Mouse (Mus musculus) limb, embryonic 13.5 days (tissue): ENCODE data around the gene Kcna6. TPM values are rescaled to one million over a fixed set of nuclear protein-coding genes. Genes with fewer than 3 reads are reported as not detected.

Experiments
- polyA plus RNA-seq: library from polyadenylated mRNA; unstranded; fragments of >200 nt; fragmentation: Nextera tagmentation; extraction: Ambion mirVana; gene quantifications from 2 replicates; pipeline ENCODE4 v1.2.1, GENCODE M21; 2015

Kcna6 gene
- polyA plus RNA-seq, 1 experiment from 2014 or later, result 8.7 TPM

Other genes with a start within 250 kb of the Kcna6 start
- 3.9 and 4.4 TPM in 2 replicates for gene Kcna5, start 205.3 kb downstream of the Kcna6 start, polyA plus RNA-seq
- gene Kcna1, start 94.3 kb downstream of the Kcna6 start, polyA plus RNA-seq, result 3.3 and 3.5 TPM in 2 replicates
- gene Ndufa9, start 108.5 kb upstream of the Kcna6 start, polyA plus RNA-seq, result 186 and 195 TPM in 2 replicates
- 0.09 TPM in 1 of 2 replicates, not detected in the other for gene Akap3, start 112.4 kb upstream of the Kcna6 start, polyA plus RNA-seq
- gene Dyrk4, start 181.2 kb upstream of the Kcna6 start, polyA plus RNA-seq, result not detected in 2 replicates
- gene Rad51ap1, start 198.9 kb upstream of the Kcna6 start, polyA plus RNA-seq, result 54.3 and 63.8 TPM in 2 replicates
- 17.2 and 18.0 TPM in 2 replicates for gene D6Wsu163e, start 199.3 kb upstream of the Kcna6 start, polyA plus RNA-seq